Comparison of ENCODE assay signal across 14 mouse cellular contexts in the genomic region with DNA sequence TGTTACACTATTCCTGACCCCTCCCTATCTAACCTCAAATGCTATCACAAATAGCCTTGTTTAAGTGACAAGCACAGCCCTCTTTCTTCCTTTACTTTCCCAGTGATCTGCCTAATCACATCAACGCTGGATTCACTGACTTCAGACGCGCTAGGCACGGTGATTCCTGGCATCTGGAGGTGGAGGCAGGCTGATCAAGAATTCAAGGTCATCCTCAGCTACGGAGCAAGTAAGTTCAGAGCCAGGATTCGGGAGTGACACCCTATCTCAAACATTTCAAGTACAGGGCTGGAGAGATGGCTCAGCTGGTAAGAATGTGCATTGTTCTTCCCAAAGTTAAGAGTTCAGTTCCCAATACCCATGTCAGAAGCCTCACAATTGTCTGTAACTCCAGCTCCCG. TPM values are rescaled to one million over a fixed set of nuclear protein-coding genes. Genes with fewer than 3 reads are reported as not detected.
"Had no signal": no experiment of that assay in that cellular context is flagged by ENCODE, and none has a peak within 500 bp of the region (broad histone marks: within the 10 kb centered on the region; RNA-seq: fewer than 3 reads in every experiment).

No protein-coding gene starts in this region.

- H3K4me2 ChIP-seq: liver, embryonic 13.5 days; lung, embryonic 15.5 days; midbrain, embryonic 11.5 days; midbrain, embryonic 15.5 days; neural tube, embryonic 12.5 days had no signal

- H3K27me3 ChIP-seq: liver, embryonic 13.5 days; lung, embryonic 15.5 days; megakaryocyte, embryonic 14.5 days; midbrain, embryonic 15.5 days; neural tube, embryonic 12.5 days had no signal

- H3K9me3 ChIP-seq: limb, embryonic 10.5 days; liver, embryonic 13.5 days; lung, embryonic 15.5 days; megakaryocyte, embryonic 14.5 days; midbrain, embryonic 15.5 days; neural tube, embryonic 12.5 days had no signal

- ATAC-seq: liver, postnatal 0 days; midbrain, embryonic 15.5 days had no signal

- H3K27ac ChIP-seq: limb, embryonic 10.5 days; liver, embryonic 13.5 days; lung, embryonic 15.5 days; macrophage; midbrain, embryonic 15.5 days; neural tube, embryonic 12.5 days had no signal

- H3K36me3 ChIP-seq: limb, embryonic 10.5 days; liver, embryonic 13.5 days; lung, embryonic 15.5 days; midbrain, embryonic 15.5 days; neural tube, embryonic 12.5 days had no signal

- DNase-seq: liver, embryonic 13.5 days; liver, postnatal 0 days; lung, postnatal 14 days; thymus, adult 18-20 months; thymus, postnatal 14 days had no signal

- H3K4me3 ChIP-seq: limb, embryonic 10.5 days; liver, embryonic 13.5 days; lung, embryonic 15.5 days; megakaryocyte, embryonic 14.5 days; midbrain, embryonic 15.5 days; neural tube, embryonic 12.5 days had no signal

- H3K9ac ChIP-seq: liver, embryonic 13.5 days; liver, postnatal 0 days; lung, embryonic 15.5 days; midbrain, embryonic 15.5 days; neural tube, embryonic 12.5 days had no signal

RNA-seq across cellular contexts. Expression of a gene that starts 18.8 kb away (rescaled TPM):
- total RNA-seq: monocyte, adult 5-6 weeks; neutrophil, adult 5-6 weeks had no signal
- polyA plus RNA-seq: macrophage had no signal
